ENCODE assay signal across 9 mouse cellular contexts in the genomic region with DNA sequence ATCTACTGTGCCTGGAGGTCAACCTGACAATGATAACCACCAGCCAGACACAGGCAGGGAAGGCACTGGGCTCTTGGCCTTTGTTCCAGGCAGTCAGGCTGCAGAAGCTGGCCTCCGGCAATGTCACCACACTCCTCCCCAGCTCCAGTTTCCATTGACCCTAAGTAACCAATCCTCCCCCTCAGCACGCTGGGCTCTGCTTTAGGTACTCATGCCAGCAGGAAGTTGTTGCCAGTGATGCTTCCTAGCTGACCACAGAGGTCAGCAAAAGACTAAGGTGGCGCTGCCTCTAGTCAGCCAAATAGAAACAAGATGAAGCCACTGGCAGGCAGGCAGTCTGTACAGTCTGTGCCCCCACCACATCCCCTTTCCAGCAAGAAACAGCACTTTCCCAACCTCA. TPM values are rescaled to one million over a fixed set of nuclear protein-coding genes. Genes with fewer than 3 reads are reported as not detected.
DNase-seq lines count a peak whose midpoint lies in the region; ATAC-seq lines count a peak whose summit lies in the region.
"Had no signal": no experiment of that assay in that cellular context is flagged by ENCODE, and none has a peak within 500 bp of the region (broad histone marks: within the 10 kb centered on the region; RNA-seq: fewer than 3 reads in every experiment).

No protein-coding gene starts in this region.

- no peak overlapping the region for H3K4me3 ChIP-seq in midbrain, embryonic 10.5 days
- no peak overlapping the region for H3K4me3 ChIP-seq in midbrain, embryonic 15.5 days
- H3K4me3 ChIP-seq in hindbrain, embryonic 16.5 days (ENCODE audit: low read length), result no peak overlapping the region

- ATAC-seq in midbrain, embryonic 15.5 days (replicated peaks), result no peak
- no peak for ATAC-seq in hindbrain, embryonic 16.5 days
- ATAC-seq: activated CD4-positive, CD25-positive, alpha-beta regulatory T cell, adult 4 months had no signal

- WGBS in midbrain, embryonic 10.5 days, result 67% methylated on average over 3 of the region's 3 CpGs
- 75% methylated on average over 3 of the region's 3 CpGs for WGBS in midbrain, embryonic 15.5 days
- 73% methylated on average over 3 of the region's 3 CpGs for WGBS in hindbrain, embryonic 16.5 days

- H3K4me2 ChIP-seq in midbrain, embryonic 15.5 days, result no peak overlapping the region
- H3K4me2 ChIP-seq in hindbrain, embryonic 16.5 days (ENCODE audit: low read length), result no peak overlapping the region

- H3K27ac ChIP-seq in midbrain, embryonic 10.5 days (replicated peaks), result peak overlapping the region; percentile 39; the same call in 1 of the 2 replicates
- no peak overlapping the region for H3K27ac ChIP-seq in midbrain, embryonic 15.5 days
- H3K27ac ChIP-seq in hindbrain, embryonic 16.5 days (ENCODE audit: low read depth, low read length), result no peak overlapping the region
- H3K27ac ChIP-seq: liver, embryonic 14.5 days had no signal

- H3K27me3 ChIP-seq in midbrain, embryonic 10.5 days (ENCODE audit: low read depth, poor library complexity, severe bottlenecking), result no peaks in the 10 kb centered on the region
- no peaks in the 10 kb centered on the region for H3K27me3 ChIP-seq in midbrain, embryonic 15.5 days (replicated peaks)
- H3K27me3 ChIP-seq in hindbrain, embryonic 16.5 days (replicated peaks; ENCODE audit: control insufficient read depth, insufficient read depth, low read length), result no peaks in the 10 kb centered on the region

- H3K9me3 ChIP-seq in midbrain, embryonic 10.5 days (replicated peaks), result no peaks in the 10 kb centered on the region
- no peaks in the 10 kb centered on the region for H3K9me3 ChIP-seq in midbrain, embryonic 15.5 days
- no peaks in the 10 kb centered on the region for H3K9me3 ChIP-seq in hindbrain, embryonic 16.5 days (ENCODE audit: control insufficient read depth, low read length)

- peaks cover 50% of the 10 kb centered on the region for H3K4me1 ChIP-seq in midbrain, embryonic 10.5 days
- H3K4me1 ChIP-seq in midbrain, embryonic 15.5 days, result peaks cover 37% of the 10 kb centered on the region
- H3K4me1 ChIP-seq in hindbrain, embryonic 16.5 days (ENCODE audit: control insufficient read depth, insufficient read depth, low read depth, low read length), result peaks cover 42% of the 10 kb centered on the region

- intact Hi-C loops in gastrocnemius, postnatal 14 days (cut with DNase I; ENCODE audit: low total_unique reads), result no loop called here

- H3K9ac ChIP-seq in midbrain, embryonic 15.5 days, result no peak overlapping the region
- no peak overlapping the region for H3K9ac ChIP-seq in hindbrain, embryonic 16.5 days (ENCODE audit: low read depth, low read length)

- no peak for DNase-seq in midbrain, embryonic 10.5 days (ENCODE audit: low spot score)
- peak; percentile 72 for DNase-seq in gastrocnemius, postnatal 14 days
- DNase-seq in kidney, postnatal 10 days, result peak; percentile 44
- peak; percentile 91 for DNase-seq in skeletal muscle tissue, adult 2 months (ENCODE audit: low read depth, low spot score)
- DNase-seq in B cell, adult 2 months, result no peak

- H3K36me3 ChIP-seq in midbrain, embryonic 10.5 days, result peaks cover 17% of the 10 kb centered on the region; the same call in 1 of the 2 replicates
- no peaks in the 10 kb centered on the region for H3K36me3 ChIP-seq in midbrain, embryonic 15.5 days (replicated peaks)
- no peaks in the 10 kb centered on the region for H3K36me3 ChIP-seq in hindbrain, embryonic 16.5 days (ENCODE audit: control insufficient read depth, insufficient read depth, low read length)

RNA-seq across cellular contexts. Expression of gene Mark2, which starts 34.7 kb away (rescaled TPM):
- polyA plus RNA-seq in midbrain, embryonic 10.5 days (2016; fragmentation: Nextera tagmentation; extraction: Ambion mirVana), result 45.5 and 46.0 TPM in 2 replicates
- 55.5 and 60.2 TPM in 2 replicates for polyA plus RNA-seq in midbrain, embryonic 15.5 days (2015; fragmentation: Nextera tagmentation; extraction: Ambion mirVana)
- 10 to 100 TPM; 27.7 to 34.1 TPM for total RNA-seq in gastrocnemius, postnatal 14 days (2021)
- 40.5 and 43.2 TPM in 2 replicates for polyA plus RNA-seq in hindbrain, embryonic 16.5 days (2015; fragmentation: Nextera tagmentation; extraction: Ambion mirVana)

RNA-seq across cellular contexts. Expression of gene Rcor2, which starts 39.8 kb away (rescaled TPM):
- polyA plus RNA-seq in midbrain, embryonic 10.5 days (2016; fragmentation: Nextera tagmentation; extraction: Ambion mirVana), result 62.2 and 73.1 TPM in 2 replicates
- 25.3 and 30.4 TPM in 2 replicates for polyA plus RNA-seq in midbrain, embryonic 15.5 days (2015; fragmentation: Nextera tagmentation; extraction: Ambion mirVana)
- 1 to 10 TPM; 2.1 to 8.8 TPM for total RNA-seq in gastrocnemius, postnatal 14 days (2021)
- 10.5 and 18.5 TPM in 2 replicates for polyA plus RNA-seq in hindbrain, embryonic 16.5 days (2015; fragmentation: Nextera tagmentation; extraction: Ambion mirVana)
- polyA plus RNA-seq: activated CD4-positive, CD25-positive, alpha-beta regulatory T cell, adult 4 months had no signal

Comparison
In these comparisons a context has a peak if more than half of its experiments do, and no peak if none do; other contexts are left out.
1. DNase-seq: peak in gastrocnemius, postnatal 14 days (single experiment), kidney, postnatal 10 days (single experiment) and skeletal muscle tissue, adult 2 months (single experiment); none in midbrain, embryonic 10.5 days (single experiment) and B cell, adult 2 months (0 of 2).